Comparison of ENCODE assay signal across 23 mouse cellular contexts in genomic region chr14:76271190-76271589, GRCm38 (mm10).
A peak's percentile ranks its signal among the peaks of the same experiment; 100 is the strongest.
DNase-seq lines count a peak whose midpoint lies in the region; ATAC-seq and TF ChIP-seq lines count a peak whose summit lies in the region.
"Had no signal": no experiment of that assay in that cellular context is flagged by ENCODE, and none has a peak within 500 bp of the region (broad histone marks: within the 10 kb centered on the region; RNA-seq: fewer than 3 reads in every experiment).

No protein-coding gene starts in this region.

- H3K4me3 ChIP-seq in intestine, embryonic 15.5 days (replicated peaks): no peak overlapping the region
- H3K4me3 ChIP-seq in intestine, embryonic 16.5 days (ENCODE audit: low read length): no peak overlapping the region
- no peak overlapping the region for H3K4me3 ChIP-seq in intestine, postnatal 0 days (ENCODE audit: low read depth, low read length)
- H3K4me3 ChIP-seq in gastrocnemius, adult 2 months: no peak overlapping the region

- H3K27ac ChIP-seq in intestine, embryonic 15.5 days: no peak overlapping the region
- peak overlapping the region; percentile 24; the same call in 1 of the 2 replicates for H3K27ac ChIP-seq in intestine, embryonic 16.5 days (ENCODE audit: low read length)
- peak overlapping the region; percentile 51 for H3K27ac ChIP-seq in intestine, postnatal 0 days (ENCODE audit: low read depth, low read length)
- no peak overlapping the region for H3K27ac ChIP-seq in gastrocnemius, adult 2 months

- 62% methylated on average over 11 of the region's 11 CpGs for WGBS in intestine, embryonic 15.5 days
- 64% methylated on average over 11 of the region's 11 CpGs for WGBS in intestine, embryonic 16.5 days
- 45% methylated on average over 11 of the region's 11 CpGs for WGBS in intestine, postnatal 0 days
- 37% methylated on average over 11 of the region's 11 CpGs for WGBS in large intestine, adult 2 months

- intact Hi-C loops in gastrocnemius, adult 2 months (cut with DNase I): no loop called here

- TF ChIP-seq CTCF in intestine, postnatal 0 days (IDR thresholded peaks at IDR 0.05; ENCODE audit: low read depth): 0 out of 2 replicates have a peak, but pooled peaks have one; percentile 16
- TF ChIP-seq CTCF in gastrocnemius, adult 2 months (IDR thresholded peaks at IDR 0.05): no peak

- no peaks in the 10 kb centered on the region for H3K9me3 ChIP-seq in intestine, embryonic 15.5 days
- H3K9me3 ChIP-seq in intestine, embryonic 16.5 days (ENCODE audit: control insufficient read depth, low read length): no peaks in the 10 kb centered on the region
- no peaks in the 10 kb centered on the region for H3K9me3 ChIP-seq in intestine, postnatal 0 days (ENCODE audit: control insufficient read depth)
- H3K9me3 ChIP-seq: G1E had no signal

- H3K27me3 ChIP-seq in intestine, embryonic 15.5 days (replicated peaks): no peaks in the 10 kb centered on the region
- H3K27me3 ChIP-seq in intestine, embryonic 16.5 days (replicated peaks; ENCODE audit: control insufficient read depth, insufficient read depth, low read length): no peaks in the 10 kb centered on the region
- no peaks in the 10 kb centered on the region for H3K27me3 ChIP-seq in intestine, postnatal 0 days (replicated peaks; ENCODE audit: control insufficient read depth, insufficient read depth, low read length)
- H3K27me3 ChIP-seq: CH12.LX, Patski had no signal

- H3K36me3 ChIP-seq in intestine, embryonic 15.5 days: no peaks in the 10 kb centered on the region
- H3K36me3 ChIP-seq in intestine, embryonic 16.5 days (ENCODE audit: control insufficient read depth, insufficient read depth, low read length): no peaks in the 10 kb centered on the region
- no peaks in the 10 kb centered on the region for H3K36me3 ChIP-seq in intestine, postnatal 0 days (ENCODE audit: control insufficient read depth, insufficient read depth)
- H3K36me3 ChIP-seq: G1E had no signal

- DNase-seq in large intestine, adult 2 months (ENCODE audit: low read depth, low spot score): peak; percentile 32
- DNase-seq in Muller cell, postnatal 12 days (ENCODE audit: inconsistent ontology term): no peak
- no peak for DNase-seq in lung, postnatal 4 days
- DNase-seq in gastrocnemius, adult 2 months: no peak
- no peak for DNase-seq in adrenal gland, postnatal 14 days
- DNase-seq: adrenal gland, adult 2 months; adrenal gland, adult 8-10 months; adrenal gland, postnatal 10 days; adrenal gland, postnatal 25 days; adrenal gland, postnatal 36 days; B cell, adult 2 months; cerebellum, adult 11 months; cerebellum, adult 11-12 months; cerebellum, adult 18-20 months; cerebellum, adult 2 months had no signal

- H3K4me1 ChIP-seq in intestine, embryonic 15.5 days (replicated peaks): no peaks in the 10 kb centered on the region
- no peaks in the 10 kb centered on the region for H3K4me1 ChIP-seq in intestine, embryonic 16.5 days (ENCODE audit: control insufficient read depth, insufficient read depth, low read length)
- H3K4me1 ChIP-seq in intestine, postnatal 0 days (replicated peaks; ENCODE audit: control insufficient read depth, insufficient read depth, low read length): peaks cover 4% of the 10 kb centered on the region; the same call in 1 of the 2 replicates

- no peak overlapping the region for H3K9ac ChIP-seq in intestine, embryonic 15.5 days
- H3K9ac ChIP-seq in intestine, embryonic 16.5 days (ENCODE audit: low read depth, low read length): no peak overlapping the region
- no peak overlapping the region for H3K9ac ChIP-seq in intestine, postnatal 0 days (ENCODE audit: low read depth, low read length)

- peak; percentile 88 for ATAC-seq in intestine, embryonic 15.5 days
- peak; percentile 89 for ATAC-seq in intestine, embryonic 16.5 days
- peak; percentile 90 for ATAC-seq in intestine, postnatal 0 days
- ATAC-seq: activated CD4-positive, CD25-positive, alpha-beta regulatory T cell, adult 4 months; CD4-positive, CD25-positive, alpha-beta regulatory T cell, adult 4 months; Patski had no signal

- H3K4me2 ChIP-seq in intestine, embryonic 15.5 days (replicated peaks): no peak overlapping the region
- H3K4me2 ChIP-seq in intestine, embryonic 16.5 days (ENCODE audit: low read depth, low read length): no peak overlapping the region; the same call in 1 of the 2 replicates
- 0 out of 2 replicates have a peak overlapping the region, but pooled peaks have one; percentile 24 for H3K4me2 ChIP-seq in intestine, postnatal 0 days (replicated peaks; ENCODE audit: low read depth)

Comparison
In these comparisons a context has a peak if more than half of its experiments do, and no peak if none do; other contexts are left out.
1. H3K27ac ChIP-seq: peak in intestine, embryonic 16.5 days (single experiment) and intestine, postnatal 0 days (single experiment); none in intestine, embryonic 15.5 days (single experiment) and gastrocnemius, adult 2 months (single experiment).
2. Peak in every context shown above with its lines, with median percentiles within 50 percentile points of each other: ATAC-seq.